Mouse (Mus musculus) E14TG2a.4 (cell line): ENCODE measurements around the gene Ttc39b.

Experiments used
- H3K27me3 ChIP-seq: 2 replicates; pipeline ENCODE4 v1.6.1; 2014; ENCODE audit warnings: low read length, control low read depth; ENCODE audit not compliant: insufficient read depth
- H3K36me3 ChIP-seq: 2 replicates; pipeline ENCODE4 v1.6.1; 2014; ENCODE audit warnings: low read length, control low read depth; ENCODE audit not compliant: insufficient read depth
- H3K4me1 ChIP-seq: replicated peaks from 2 replicates; pipeline ENCODE4 v1.6.1; 2014; ENCODE audit warnings: low read depth, low read length, control low read depth
- H3K4me3 ChIP-seq: replicated peaks from 2 replicates; pipeline ENCODE4 v1.5.1; 2014; ENCODE audit warnings: mild to moderate bottlenecking, low read length
- H3K9me3 ChIP-seq: 2 replicates; pipeline ENCODE4 v1.6.1; 2014; ENCODE audit warnings: low read length, control low read depth
- CTCF ChIP-seq: conservative IDR thresholded peaks from 2 replicates; pipeline ENCODE4 v1.5.1; 2014; ENCODE audit warnings: low read length
- NANOG ChIP-seq: IDR thresholded peaks from 2 replicates; pipeline ENCODE4 v1.6.1; 2014; ENCODE audit warnings: borderline replicate concordance, low read length, mixed read lengths
- POU5F1 ChIP-seq: IDR thresholded peaks from 2 replicates; pipeline ENCODE4 v1.6.1; 2014; ENCODE audit warnings: low read length, borderline replicate concordance

The Ttc39b gene

GRCm38 (mm10) chr4:83312336-83312735 is 11.7 kb downstream of the Ttc39b start:
- H3K9me3 ChIP-seq: peaks cover 8% of the 10 kb centered on the region; the same call in 1 of the 2 replicates
- H3K36me3 ChIP-seq: peaks cover 57% of the 10 kb centered on the region
- no peak for TF ChIP-seq POU5F1
- TF ChIP-seq NANOG: no peak
- TF ChIP-seq CTCF: no peak
- H3K27me3 ChIP-seq: no peaks in the 10 kb centered on the region
- peaks cover 96% of the 10 kb centered on the region for H3K4me1 ChIP-seq
- H3K4me3 ChIP-seq: peak overlapping the region; percentile 30

- no peaks in the 10 kb centered on the region for H3K27me3 ChIP-seq
- TF ChIP-seq CTCF: no peak
- no peak for TF ChIP-seq POU5F1
- no peak for TF ChIP-seq NANOG
- peak overlapping the region; percentile 30 for H3K4me3 ChIP-seq
- peaks cover 59% of the 10 kb centered on the region for H3K36me3 ChIP-seq
- peaks cover 91% of the 10 kb centered on the region for H3K4me1 ChIP-seq
- H3K9me3 ChIP-seq: peaks cover 8% of the 10 kb centered on the region; the same call in 1 of the 2 replicates
These were observed 12.6 kb downstream of the Ttc39b start for GRCm38 (mm10) chr4:83311481-83311880.

- no peak for TF ChIP-seq CTCF
- no peak for TF ChIP-seq POU5F1
- no peaks in the 10 kb centered on the region for H3K27me3 ChIP-seq
- peaks cover 59% of the 10 kb centered on the region for H3K36me3 ChIP-seq
- H3K4me3 ChIP-seq: peak overlapping the region; percentile 30
- H3K4me1 ChIP-seq: peaks cover 91% of the 10 kb centered on the region
- H3K9me3 ChIP-seq: peaks cover 8% of the 10 kb centered on the region; the same call in 1 of the 2 replicates
These were observed 13.1 kb downstream of the Ttc39b start for GRCm38 (mm10) chr4:83310990-83311389.

- H3K4me1 ChIP-seq: peaks cover 89% of the 10 kb centered on the region
- peaks cover 8% of the 10 kb centered on the region; the same call in 1 of the 2 replicates for H3K9me3 ChIP-seq
- H3K4me3 ChIP-seq: 0 out of 2 replicates have a peak overlapping the region, but pooled peaks have one; percentile 21
- no peaks in the 10 kb centered on the region for H3K27me3 ChIP-seq
- TF ChIP-seq POU5F1: no peak
- TF ChIP-seq CTCF: no peak
- no peak for TF ChIP-seq NANOG
- peaks cover 53% of the 10 kb centered on the region for H3K36me3 ChIP-seq
These were observed 15.1 kb downstream of the Ttc39b start for GRCm38 (mm10) chr4:83308914-83309313.

- no peak overlapping the region for H3K4me3 ChIP-seq
- peaks cover 47% of the 10 kb centered on the region for H3K36me3 ChIP-seq
- no peaks in the 10 kb centered on the region for H3K27me3 ChIP-seq
- TF ChIP-seq NANOG: no peak
- peaks cover 8% of the 10 kb centered on the region; the same call in 1 of the 2 replicates for H3K9me3 ChIP-seq
- H3K4me1 ChIP-seq: peaks cover 90% of the 10 kb centered on the region
These were observed 16.2 kb downstream of the Ttc39b start for GRCm38 (mm10) chr4:83307686-83308469.

- no peak overlapping the region for H3K4me3 ChIP-seq
- TF ChIP-seq POU5F1 (no peak), NANOG (no peak), CTCF (no peak)
These were observed 17.2 kb downstream of the Ttc39b start for GRCm38 (mm10) chr4:83306879-83307278.

GRCm38 (mm10) chr4:83305099-83305498 is 19.0 kb downstream of the Ttc39b start:
- peaks cover 88% of the 10 kb centered on the region for H3K4me1 ChIP-seq
- peaks cover 8% of the 10 kb centered on the region; the same call in 1 of the 2 replicates for H3K9me3 ChIP-seq
- H3K36me3 ChIP-seq: peaks cover 33% of the 10 kb centered on the region
- no peak for TF ChIP-seq POU5F1
- TF ChIP-seq NANOG: no peak
- TF ChIP-seq CTCF: no peak
- H3K4me3 ChIP-seq: no peak overlapping the region
- no peaks in the 10 kb centered on the region for H3K27me3 ChIP-seq

More at GRCm38 (mm10) chr4:83306879-83307278, 17.2 kb downstream of the Ttc39b start:
- peaks cover 90% of the 10 kb centered on the region for H3K4me1 ChIP-seq
- peaks cover 43% of the 10 kb centered on the region for H3K36me3 ChIP-seq
- H3K9me3 ChIP-seq: peaks cover 8% of the 10 kb centered on the region; the same call in 1 of the 2 replicates
- H3K27me3 ChIP-seq: no peaks in the 10 kb centered on the region

- Histone ChIP-seq H3K4me1 (peaks cover 85% of the 10 kb centered on the region), H3K4me3 (peak overlapping the region; percentile 52), H3K36me3 (peaks cover 31% of the 10 kb centered on the region), H3K9me3 (peaks cover 6% of the 10 kb centered on the region; the same call in 1 of the 2 replicates), H3K27me3 (no peaks in the 10 kb centered on the region)
- no peak for TF ChIP-seq NANOG
- TF ChIP-seq CTCF: peak; percentile 67
These were observed 20.9 kb downstream of the Ttc39b start for GRCm38 (mm10) chr4:83302887-83303827.
